Mouse (Mus musculus): ENCODE data around the gene Zdhhc1. TPM values are rescaled to one million over a fixed set of nuclear protein-coding genes. Genes with fewer than 3 reads are reported as not detected.

Zdhhc1 gene
- polyA plus RNA-seq, 1 experiment from 2014 or later, result 39.0 TPM

DNA sequence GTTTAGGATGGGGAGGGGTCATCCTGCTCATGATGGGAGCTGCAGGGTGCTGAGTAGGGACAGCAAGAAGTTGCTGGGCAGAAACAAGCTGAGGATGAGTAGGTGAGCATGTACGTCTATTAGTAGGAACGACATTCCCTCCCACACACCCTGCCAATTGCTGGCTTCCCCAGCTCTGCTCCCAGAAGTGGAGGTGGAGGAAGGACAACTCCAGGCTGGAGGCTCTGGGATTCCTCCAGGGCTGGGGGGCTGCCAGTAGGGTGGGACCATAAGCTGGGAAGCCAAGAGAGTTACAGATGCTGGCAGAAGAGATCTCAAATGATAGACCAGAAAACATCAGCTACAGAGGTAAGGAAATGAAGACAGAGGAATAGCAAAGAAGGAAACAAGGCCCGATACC, 39.8 kb upstream of the Zdhhc1 start:
- no peak overlapping the region for H3K4me3 ChIP-seq (ENCODE audit: low read length)
- H3K9ac ChIP-seq (ENCODE audit: low read depth, low read length), result no peak overlapping the region
- H3K27me3 ChIP-seq (replicated peaks; ENCODE audit: control insufficient read depth, insufficient read depth, low read length), result no peaks in the 10 kb centered on the region
- no peak overlapping the region for H3K4me2 ChIP-seq (ENCODE audit: low read length)
- no peak for ATAC-seq
- no peak overlapping the region for H3K27ac ChIP-seq (ENCODE audit: low read depth, low read length)
- H3K36me3 ChIP-seq (ENCODE audit: control insufficient read depth, insufficient read depth, low read length), result peaks cover 17% of the 10 kb centered on the region
- H3K9me3 ChIP-seq (ENCODE audit: control insufficient read depth, low read length), result no peaks in the 10 kb centered on the region
- H3K4me1 ChIP-seq (ENCODE audit: control insufficient read depth, insufficient read depth, low read depth, low read length), result peaks cover 4% of the 10 kb centered on the region; the same call in 1 of the 2 replicates
- 82% methylated on average over 3 of the region's 3 CpGs for WGBS

DNA sequence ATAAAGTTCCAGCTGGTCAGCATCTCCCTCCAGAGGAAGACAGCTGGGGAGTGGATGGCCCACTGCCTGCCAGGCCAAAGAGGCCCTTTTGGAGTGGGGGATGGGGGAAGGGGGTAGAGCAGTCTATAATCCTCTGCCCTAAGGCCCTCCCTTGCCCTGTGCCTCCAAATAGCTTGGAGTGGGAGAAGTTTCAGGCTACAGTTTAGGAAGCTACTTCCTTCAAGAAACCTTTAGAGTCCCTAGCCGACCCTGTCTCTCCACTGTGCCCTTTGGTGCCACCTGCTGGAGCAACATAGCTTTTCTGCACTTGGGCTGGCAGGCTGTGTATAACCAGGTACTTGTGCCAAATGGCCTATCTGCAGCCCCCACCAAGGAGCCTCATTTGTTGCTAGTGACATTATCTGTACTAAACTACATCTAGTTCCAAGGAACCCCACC, 37.2 kb upstream of the Zdhhc1 start:
- Histone ChIP-seq H3K9ac (ENCODE audit: low read depth, low read length) (no peak overlapping the region), H3K4me1 (ENCODE audit: control insufficient read depth, insufficient read depth, low read depth, low read length) (peaks cover 4% of the 10 kb centered on the region; the same call in 1 of the 2 replicates), H3K27me3 (replicated peaks; ENCODE audit: control insufficient read depth, insufficient read depth, low read length) (no peaks in the 10 kb centered on the region), H3K27ac (ENCODE audit: low read depth, low read length) (peak overlapping the region; percentile 13; the same call in 1 of the 2 replicates), H3K4me2 (ENCODE audit: low read length) (no peak overlapping the region), H3K9me3 (ENCODE audit: control insufficient read depth, low read length) (no peaks in the 10 kb centered on the region), H3K4me3 (ENCODE audit: low read length) (no peak overlapping the region), H3K36me3 (ENCODE audit: control insufficient read depth, insufficient read depth, low read length) (peaks cover 15% of the 10 kb centered on the region)
- 8% methylated on average over 1 of the region's 1 CpGs for WGBS
- ATAC-seq, result peak; percentile 65; the same call in 1 of the 2 replicates

DNA sequence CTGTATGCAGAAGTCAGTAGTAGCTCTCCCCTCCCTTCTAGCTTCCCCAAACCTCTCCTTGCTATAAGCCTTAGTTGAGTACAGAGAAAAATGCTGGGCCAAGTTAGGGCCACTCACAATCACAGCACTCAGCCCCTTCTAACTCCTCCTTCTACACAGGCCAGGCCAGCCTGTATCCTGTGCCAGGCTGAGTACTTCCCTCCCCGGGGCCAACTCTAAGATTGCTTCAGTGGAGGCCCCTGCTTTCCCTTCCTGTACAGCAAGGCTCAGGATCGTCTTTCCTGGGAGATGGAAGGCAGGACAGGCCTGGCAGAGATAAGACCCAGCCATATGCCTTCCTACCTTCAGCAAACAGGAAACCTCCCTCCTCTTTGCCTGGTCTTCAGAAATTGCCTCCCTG, 36.7 kb upstream of the Zdhhc1 start:
- H3K27ac ChIP-seq (ENCODE audit: low read depth, low read length), result peak overlapping the region; percentile 13; the same call in 1 of the 2 replicates
- WGBS, result 31% methylated on average over 2 of the region's 2 CpGs
- no peaks in the 10 kb centered on the region for H3K9me3 ChIP-seq (ENCODE audit: control insufficient read depth, low read length)
- no peak overlapping the region for H3K4me3 ChIP-seq (ENCODE audit: low read length)
- peaks cover 17% of the 10 kb centered on the region for H3K36me3 ChIP-seq (ENCODE audit: control insufficient read depth, insufficient read depth, low read length)
- H3K4me2 ChIP-seq (ENCODE audit: low read length), result no peak overlapping the region
- H3K9ac ChIP-seq (ENCODE audit: low read depth, low read length), result no peak overlapping the region
- peak; percentile 49; the same call in 1 of the 2 replicates for ATAC-seq
- no peaks in the 10 kb centered on the region for H3K27me3 ChIP-seq (replicated peaks; ENCODE audit: control insufficient read depth, insufficient read depth, low read length)
- peaks cover 4% of the 10 kb centered on the region; the same call in 1 of the 2 replicates for H3K4me1 ChIP-seq (ENCODE audit: control insufficient read depth, insufficient read depth, low read depth, low read length)

DNA sequence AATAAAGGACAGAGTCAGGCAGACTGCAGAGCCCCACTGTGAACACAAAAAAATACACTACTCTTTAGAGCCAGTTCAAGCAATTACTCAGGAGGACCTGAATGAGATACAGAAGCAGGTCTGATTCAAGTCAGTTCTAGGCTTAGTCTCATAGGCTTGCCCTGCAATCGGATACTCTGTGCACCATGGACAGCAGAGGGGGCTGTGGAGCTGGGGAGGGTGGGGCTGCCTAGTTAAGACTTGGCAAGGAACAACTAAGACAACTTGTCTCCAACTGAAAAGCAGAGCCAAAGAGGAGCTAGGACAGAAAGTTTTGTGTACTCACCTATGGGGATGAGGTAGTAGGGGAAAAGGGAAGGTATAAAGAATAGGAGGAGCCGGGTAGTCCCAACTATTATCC, 35.1 kb upstream of the Zdhhc1 start:
- H3K9ac ChIP-seq (ENCODE audit: low read depth, low read length), result no peak overlapping the region
- H3K27ac ChIP-seq (ENCODE audit: low read depth, low read length), result no peak overlapping the region
- ATAC-seq, result no peak
- WGBS, result 58% methylated on average over 2 of the region's 2 CpGs
- no peaks in the 10 kb centered on the region for H3K27me3 ChIP-seq (replicated peaks; ENCODE audit: control insufficient read depth, insufficient read depth, low read length)
- no peak overlapping the region for H3K4me3 ChIP-seq (ENCODE audit: low read length)
- no peaks in the 10 kb centered on the region for H3K9me3 ChIP-seq (ENCODE audit: control insufficient read depth, low read length)
- peaks cover 4% of the 10 kb centered on the region; the same call in 1 of the 2 replicates for H3K4me1 ChIP-seq (ENCODE audit: control insufficient read depth, insufficient read depth, low read depth, low read length)
- no peak overlapping the region for H3K4me2 ChIP-seq (ENCODE audit: low read length)
- H3K36me3 ChIP-seq (ENCODE audit: control insufficient read depth, insufficient read depth, low read length), result peaks cover 16% of the 10 kb centered on the region

DNA sequence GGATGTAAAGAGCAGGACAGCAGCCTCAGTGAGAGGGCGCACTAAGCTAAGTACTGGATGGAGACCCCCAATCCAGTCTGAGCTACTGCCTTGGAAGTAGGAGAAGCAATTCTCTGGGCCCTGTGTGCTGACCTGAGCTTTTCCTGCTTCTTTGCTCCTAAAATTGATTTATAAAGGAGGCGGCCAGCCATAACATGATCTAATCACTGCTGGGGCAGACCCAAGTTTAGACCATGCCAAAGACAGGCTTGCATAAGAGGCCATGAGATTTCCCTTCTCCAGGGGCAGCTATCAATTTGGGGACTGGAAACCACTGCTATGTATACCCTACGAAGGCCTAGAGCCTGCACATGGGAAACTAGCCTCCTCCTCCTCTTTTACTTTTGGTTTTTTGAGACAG, 32.6 kb upstream of the Zdhhc1 start:
- H3K9me3 ChIP-seq (ENCODE audit: control insufficient read depth, low read length), result no peaks in the 10 kb centered on the region
- peaks cover 4% of the 10 kb centered on the region; the same call in 1 of the 2 replicates for H3K4me1 ChIP-seq (ENCODE audit: control insufficient read depth, insufficient read depth, low read depth, low read length)
- no peak for ATAC-seq
- H3K4me3 ChIP-seq (ENCODE audit: low read length), result no peak overlapping the region
- WGBS, result 83% methylated on average over 3 of the region's 3 CpGs
- H3K27me3 ChIP-seq (replicated peaks; ENCODE audit: control insufficient read depth, insufficient read depth, low read length), result no peaks in the 10 kb centered on the region
- H3K36me3 ChIP-seq (ENCODE audit: control insufficient read depth, insufficient read depth, low read length), result peaks cover 17% of the 10 kb centered on the region
- no peak overlapping the region for H3K9ac ChIP-seq (ENCODE audit: low read depth, low read length)
- no peak overlapping the region for H3K27ac ChIP-seq (ENCODE audit: low read depth, low read length)
- no peak overlapping the region for H3K4me2 ChIP-seq (ENCODE audit: low read length)

DNA sequence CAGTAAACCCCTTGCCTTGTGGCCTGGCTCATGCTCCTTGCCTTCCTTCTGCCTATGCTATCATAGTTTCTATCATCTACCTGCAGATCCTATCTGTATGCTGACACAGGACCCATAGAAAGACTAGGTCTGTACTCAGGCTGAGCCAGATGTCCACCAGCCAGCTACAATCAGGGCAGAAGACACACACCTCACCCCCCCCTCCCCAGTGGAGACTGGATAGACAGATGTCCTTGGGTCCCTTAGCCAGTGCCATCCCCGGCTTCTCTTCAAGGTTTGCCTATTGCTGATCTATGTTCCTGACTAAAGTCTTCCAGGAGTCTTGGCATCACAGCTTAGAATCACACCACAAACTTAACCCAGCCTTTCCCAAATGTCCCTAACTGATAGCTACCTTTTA, 31.5 kb upstream of the Zdhhc1 start:
- ATAC-seq, result no peak

DNA sequence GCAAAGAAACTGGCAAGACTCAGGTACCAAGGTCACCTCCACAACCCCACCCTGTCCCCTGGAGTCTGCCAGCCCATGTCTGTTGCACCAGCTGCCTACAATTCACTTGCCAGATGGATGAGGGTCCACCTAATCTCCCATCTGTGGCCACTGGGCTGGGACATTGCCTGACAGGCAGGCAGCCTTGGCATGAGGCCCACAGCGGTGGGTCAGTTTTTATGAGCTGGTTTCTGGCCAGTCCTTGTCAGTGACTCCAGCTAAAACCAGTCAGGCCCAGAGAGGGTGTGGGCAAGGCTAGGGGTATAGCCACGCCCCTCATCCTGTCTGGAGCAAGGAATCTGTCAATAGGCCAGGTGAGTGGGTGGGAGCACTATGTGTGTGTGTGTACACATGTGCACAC, 30.4 kb upstream of the Zdhhc1 start:
- ATAC-seq, result peak; percentile 59; the same call in 1 of the 2 replicates
- H3K27ac ChIP-seq (ENCODE audit: low read depth, low read length), result no peak overlapping the region
- H3K4me1 ChIP-seq (ENCODE audit: control insufficient read depth, insufficient read depth, low read depth, low read length), result no peaks in the 10 kb centered on the region
- no peak overlapping the region for H3K9ac ChIP-seq (ENCODE audit: low read depth, low read length)
- H3K36me3 ChIP-seq (ENCODE audit: control insufficient read depth, insufficient read depth, low read length), result peaks cover 20% of the 10 kb centered on the region
- no peak overlapping the region for H3K4me3 ChIP-seq (ENCODE audit: low read length)
- WGBS, result 82% methylated on average over 2 of the region's 2 CpGs
- no peaks in the 10 kb centered on the region for H3K27me3 ChIP-seq (replicated peaks; ENCODE audit: control insufficient read depth, insufficient read depth, low read length)
- H3K4me2 ChIP-seq (ENCODE audit: low read length), result no peak overlapping the region
- no peaks in the 10 kb centered on the region for H3K9me3 ChIP-seq (ENCODE audit: control insufficient read depth, low read length)

More for the DNA sequence above, 31.5 kb upstream of the Zdhhc1 start:
- no peak overlapping the region for H3K4me2 ChIP-seq (ENCODE audit: low read length)
- H3K4me3 ChIP-seq (ENCODE audit: low read length), result no peak overlapping the region
- no peak overlapping the region for H3K9ac ChIP-seq (ENCODE audit: low read depth, low read length)
- no peaks in the 10 kb centered on the region for H3K27me3 ChIP-seq (replicated peaks; ENCODE audit: control insufficient read depth, insufficient read depth, low read length)
- H3K36me3 ChIP-seq (ENCODE audit: control insufficient read depth, insufficient read depth, low read length), result peaks cover 17% of the 10 kb centered on the region
- WGBS, result 100% methylated on average over 1 of the region's 1 CpGs
- no peaks in the 10 kb centered on the region for H3K4me1 ChIP-seq (ENCODE audit: control insufficient read depth, insufficient read depth, low read depth, low read length)
- H3K9me3 ChIP-seq (ENCODE audit: control insufficient read depth, low read length), result no peaks in the 10 kb centered on the region
- no peak overlapping the region for H3K27ac ChIP-seq (ENCODE audit: low read depth, low read length)

DNA sequence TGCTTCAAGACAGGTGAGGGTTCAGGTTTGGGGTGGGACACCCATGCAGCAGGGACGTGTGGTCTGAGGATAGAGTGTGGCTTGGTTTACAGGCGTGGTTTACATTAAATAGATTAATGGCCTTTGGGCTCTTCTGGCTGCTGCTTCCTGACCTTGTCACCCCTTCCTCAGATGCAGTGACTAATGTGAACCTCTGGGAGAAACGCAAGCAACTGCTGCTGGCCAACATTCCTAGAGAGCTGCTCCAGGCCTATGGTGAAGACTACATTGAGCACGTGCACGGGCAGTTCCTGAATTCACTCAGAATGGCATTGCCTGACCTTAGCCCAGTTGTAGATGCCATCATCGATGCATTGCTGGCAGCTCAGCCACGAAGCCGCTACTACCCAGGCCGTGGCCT, 26.2 kb upstream of the Zdhhc1 start:
- H3K27ac ChIP-seq (ENCODE audit: low read depth, low read length), result no peak overlapping the region
- H3K36me3 ChIP-seq (ENCODE audit: control insufficient read depth, insufficient read depth, low read length), result peaks cover 10% of the 10 kb centered on the region
- no peaks in the 10 kb centered on the region for H3K27me3 ChIP-seq (replicated peaks; ENCODE audit: control insufficient read depth, insufficient read depth, low read length)
- no peak overlapping the region for H3K9ac ChIP-seq (ENCODE audit: low read depth, low read length)
- ATAC-seq, result no peak
- no peaks in the 10 kb centered on the region for H3K9me3 ChIP-seq (ENCODE audit: control insufficient read depth, low read length)
- WGBS, result 75% methylated on average over 9 of the region's 9 CpGs
- H3K4me1 ChIP-seq (ENCODE audit: control insufficient read depth, insufficient read depth, low read depth, low read length), result peaks cover 13% of the 10 kb centered on the region
- no peak overlapping the region for H3K4me3 ChIP-seq (ENCODE audit: low read length)
- H3K4me2 ChIP-seq (ENCODE audit: low read length), result no peak overlapping the region

DNA sequence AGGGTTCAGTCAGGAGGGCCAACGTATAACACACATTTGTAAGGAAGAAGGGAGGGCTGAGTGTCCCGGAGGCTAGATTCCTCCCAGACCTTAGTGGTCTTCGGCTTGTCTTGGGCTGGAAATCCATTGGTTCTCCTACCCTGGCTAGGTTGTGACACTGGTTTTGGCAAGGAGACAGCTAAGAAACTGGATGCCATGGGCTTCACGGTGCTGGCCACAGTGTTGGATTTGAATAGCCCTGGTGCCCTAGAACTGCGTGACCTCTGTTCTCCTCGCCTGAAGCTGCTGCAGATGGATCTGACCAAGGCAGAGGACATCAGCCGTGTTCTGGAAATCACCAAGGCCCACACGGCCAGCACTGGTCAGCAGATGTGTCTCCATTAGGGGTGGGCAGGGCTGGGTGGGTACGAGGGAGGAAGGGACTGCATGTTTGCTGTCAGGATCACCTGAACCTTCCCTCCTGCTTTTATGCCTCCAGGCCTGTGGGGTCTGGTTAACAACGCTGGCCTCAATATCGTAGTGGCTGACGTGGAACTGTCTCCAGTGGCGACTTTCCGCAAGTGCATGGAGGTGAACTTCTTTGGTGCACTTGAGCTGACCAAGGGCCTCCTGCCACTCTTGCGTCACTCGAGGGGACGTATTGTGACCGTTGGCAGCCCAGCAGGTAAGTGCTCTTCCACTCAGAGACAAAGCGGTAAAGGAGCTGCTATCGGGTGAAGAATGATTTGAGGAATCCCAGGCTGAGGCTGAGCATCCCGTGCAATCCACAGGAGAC, 25.5 kb upstream of the Zdhhc1 start:
- no peak overlapping the region for H3K27ac ChIP-seq (ENCODE audit: low read depth, low read length)
- H3K4me2 ChIP-seq (ENCODE audit: low read length), result no peak overlapping the region
- peaks cover 10% of the 10 kb centered on the region for H3K36me3 ChIP-seq (ENCODE audit: control insufficient read depth, insufficient read depth, low read length)
- 83% methylated on average over 21 of the region's 21 CpGs for WGBS
- no peak overlapping the region for H3K4me3 ChIP-seq (ENCODE audit: low read length)
- H3K9ac ChIP-seq (ENCODE audit: low read depth, low read length), result no peak overlapping the region
- no peaks in the 10 kb centered on the region for H3K27me3 ChIP-seq (replicated peaks; ENCODE audit: control insufficient read depth, insufficient read depth, low read length)
- H3K4me1 ChIP-seq (ENCODE audit: control insufficient read depth, insufficient read depth, low read depth, low read length), result peaks cover 13% of the 10 kb centered on the region
- no peaks in the 10 kb centered on the region for H3K9me3 ChIP-seq (ENCODE audit: control insufficient read depth, low read length)
- no peak for ATAC-seq

All from hindbrain, embryonic 16.5 days (tissue).